Mouse (Mus musculus): ENCODE measurements at regions not wholly inside any gene's neighbourhood (a gene's known extent, or its start where the extent isn't known, plus 50 kb on each side); places are given as distances from the start of the nearest gene placed in this dataset.

GRCm38 (mm10) chr3:144137483-144137882, 67.5 kb downstream of the Lmo4 start:
- DNase-seq (ENCODE audit: low spot score in 2 of 2), result no peak

DNA sequence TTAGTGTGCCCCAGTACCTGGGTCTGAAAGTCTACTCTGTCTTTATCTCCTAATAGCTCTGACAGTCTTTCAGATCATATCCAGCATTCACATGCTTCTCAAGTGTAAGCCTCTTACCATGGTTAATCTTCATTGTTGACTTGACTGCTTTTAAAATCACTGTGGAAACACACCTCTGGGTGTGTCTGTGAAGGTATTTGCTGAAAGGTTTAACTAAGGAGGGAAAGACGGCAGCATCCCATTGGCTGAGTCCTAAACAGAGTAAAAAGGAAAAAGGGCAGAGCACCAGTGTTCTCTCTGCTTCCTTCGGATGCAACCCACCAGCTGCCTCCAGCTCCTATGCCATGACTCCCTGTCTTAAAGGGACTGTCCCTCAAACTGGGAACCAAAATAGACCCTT, 68.6 kb downstream of the Lmo4 start:
- DNase-seq (ENCODE audit: low spot score in 2 of 2), result no peak

DNA sequence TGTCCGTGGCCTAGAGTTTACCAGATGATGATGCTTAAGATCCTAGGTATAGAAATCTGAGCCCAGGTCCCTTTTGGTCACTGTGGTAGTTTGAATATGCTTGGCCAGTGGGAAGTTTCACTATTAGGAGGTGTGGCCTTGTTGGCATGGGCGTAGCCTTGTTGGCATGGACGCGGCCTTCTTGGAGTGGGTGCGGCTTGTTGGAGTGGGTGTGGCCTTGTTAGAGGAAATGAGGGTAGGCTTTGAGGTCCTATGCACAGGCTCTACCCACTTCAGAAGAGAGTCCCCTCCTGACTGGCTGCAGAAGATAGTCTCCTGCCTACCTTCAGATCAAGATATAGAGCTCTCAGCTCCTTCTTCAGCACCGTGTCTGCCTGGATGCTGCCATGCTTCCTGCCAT, 69.4 kb downstream of the Lmo4 start:
- no peak for DNase-seq (ENCODE audit: low spot score in 2 of 2)

- DNase-seq (ENCODE audit: low spot score in 2 of 2), result no peak
Observed at GRCm38 (mm10) chr3:144128042-144128441, 77.0 kb downstream of the Lmo4 start.

- DNase-seq (ENCODE audit: low spot score in 2 of 2), result no peak
Observed at GRCm38 (mm10) chr3:144124353-144124752, 80.7 kb downstream of the Lmo4 start.

GRCm38 (mm10) chr3:144123361-144124072, 81.5 kb downstream of the Lmo4 start:
- no peak for DNase-seq (ENCODE audit: low spot score in 2 of 2)

DNA sequence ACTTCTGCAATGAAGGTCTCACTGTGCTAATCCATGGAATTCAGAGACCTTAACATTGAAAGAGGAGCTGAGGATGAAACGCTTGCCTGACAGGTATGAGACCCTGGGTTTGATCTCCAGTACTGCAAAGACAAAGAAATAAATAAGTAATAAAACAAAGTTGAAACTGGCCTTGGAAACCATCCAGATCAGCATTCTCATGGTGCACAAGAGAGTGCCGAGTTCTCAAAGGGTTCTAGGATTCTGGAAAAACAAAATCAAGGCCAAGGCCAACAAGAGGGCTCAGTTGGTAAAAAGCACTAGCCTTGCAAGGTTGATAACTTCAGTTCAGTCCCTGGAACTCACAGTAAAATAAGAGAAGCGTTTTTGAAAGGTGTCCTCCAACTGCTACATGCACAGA, 85.9 kb downstream of the Lmo4 start:
- DNase-seq (ENCODE audit: low spot score in 2 of 2), result no peak

DNA sequence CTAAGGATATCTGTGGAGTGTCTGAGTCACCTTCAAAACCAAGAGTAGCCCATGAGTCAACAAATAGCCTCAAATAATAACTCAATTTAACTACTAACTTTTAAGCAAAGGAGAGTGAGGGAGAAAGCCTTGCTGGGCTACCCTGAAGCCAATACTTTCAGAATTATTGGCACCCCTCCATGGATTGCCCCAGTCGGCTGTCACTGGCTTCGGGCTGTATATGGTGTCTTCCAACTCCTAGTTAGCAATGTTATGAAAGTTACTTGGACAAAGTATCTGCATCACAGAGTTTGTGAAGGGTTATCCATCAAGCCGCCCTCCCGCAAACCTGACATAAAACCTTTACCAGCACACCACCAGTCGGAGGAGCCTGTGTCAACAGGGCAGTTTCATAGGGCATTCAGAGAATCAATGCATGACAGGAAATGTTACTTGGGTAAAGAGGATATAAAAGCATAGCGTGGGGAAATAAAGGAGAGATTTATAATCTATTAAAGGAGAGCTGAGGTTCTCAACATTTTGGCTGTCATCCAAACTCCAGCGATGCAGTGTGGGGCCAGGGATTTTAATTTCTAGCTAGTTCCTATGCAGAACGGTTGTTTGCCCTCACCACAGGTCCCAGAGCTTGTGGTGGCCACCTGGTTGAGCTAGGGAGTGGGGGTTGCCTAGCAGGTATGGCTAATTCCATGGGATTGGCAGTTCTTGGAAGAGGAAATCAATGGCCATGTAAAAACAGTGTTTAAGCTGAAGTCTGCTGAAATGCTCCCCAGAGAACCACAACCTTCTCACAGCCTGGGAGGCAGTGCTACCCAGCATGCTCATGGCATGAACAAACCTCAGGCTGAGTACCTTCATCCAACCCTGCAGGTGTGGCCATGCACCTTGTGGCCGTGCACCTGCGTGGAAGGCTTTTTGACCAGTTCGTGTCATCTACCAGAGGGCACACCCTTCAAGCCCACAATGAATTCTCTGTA, 91.1 kb downstream of the Lmo4 start:
- no peak for DNase-seq (ENCODE audit: low spot score in 2 of 2)

- no peak for DNase-seq (ENCODE audit: low spot score in 2 of 2)
Observed at GRCm38 (mm10) chr3:144110331-144111080, 94.5 kb downstream of the Lmo4 start.

DNA sequence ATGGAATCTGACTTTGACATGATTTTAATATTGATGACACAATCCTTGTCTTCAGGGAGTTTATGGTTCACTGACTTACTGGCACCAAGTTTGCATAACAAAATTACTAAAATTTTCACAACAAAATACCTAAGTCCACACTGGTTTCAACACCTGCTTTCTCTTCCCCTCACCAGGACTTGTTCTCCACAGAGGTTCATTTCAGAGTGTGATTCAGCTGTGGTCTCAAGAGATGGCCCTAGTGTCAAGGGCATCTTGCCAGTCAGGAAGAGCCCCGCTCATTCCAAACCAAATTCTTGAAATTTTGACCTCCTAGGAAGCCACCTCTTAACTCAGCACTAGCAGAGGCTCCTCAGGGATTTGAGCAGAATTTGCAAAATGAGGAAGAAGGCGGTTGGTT, 95.3 kb downstream of the Lmo4 start:
- no peak for DNase-seq (ENCODE audit: low spot score in 2 of 2)

GRCm38 (mm10) chr3:144108310-144108709, 96.7 kb downstream of the Lmo4 start:
- no peak for DNase-seq (ENCODE audit: low spot score in 2 of 2)

- DNase-seq (ENCODE audit: low spot score in 2 of 2), result no peak
Observed at GRCm38 (mm10) chr3:144107664-144108063, 97.4 kb downstream of the Lmo4 start.

- DNase-seq (ENCODE audit: low spot score in 2 of 2), result no peak
Observed at GRCm38 (mm10) chr3:144104366-144104765, 100.7 kb downstream of the Lmo4 start.

DNA sequence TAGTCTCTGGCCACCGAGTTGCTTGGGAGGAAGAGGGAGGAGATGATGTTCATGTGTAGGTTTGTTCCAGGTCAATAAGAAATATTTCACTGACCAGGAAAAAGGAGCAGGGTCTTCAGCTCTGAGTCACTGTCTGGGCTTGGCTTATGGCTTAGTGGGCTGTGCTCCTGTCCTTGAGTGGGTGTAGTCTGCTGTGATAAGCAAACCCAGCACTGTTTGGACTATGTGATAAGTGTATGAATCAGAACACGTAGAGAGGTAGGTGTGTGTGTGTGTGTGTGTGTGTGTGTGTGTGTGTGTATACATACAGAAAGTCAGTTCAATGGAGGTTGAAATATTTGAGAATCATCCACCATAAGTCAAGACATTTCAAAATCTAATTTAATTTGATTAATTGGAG, 105.6 kb downstream of the Lmo4 start:
- no peak for DNase-seq (ENCODE audit: low spot score in 2 of 2)

DNA sequence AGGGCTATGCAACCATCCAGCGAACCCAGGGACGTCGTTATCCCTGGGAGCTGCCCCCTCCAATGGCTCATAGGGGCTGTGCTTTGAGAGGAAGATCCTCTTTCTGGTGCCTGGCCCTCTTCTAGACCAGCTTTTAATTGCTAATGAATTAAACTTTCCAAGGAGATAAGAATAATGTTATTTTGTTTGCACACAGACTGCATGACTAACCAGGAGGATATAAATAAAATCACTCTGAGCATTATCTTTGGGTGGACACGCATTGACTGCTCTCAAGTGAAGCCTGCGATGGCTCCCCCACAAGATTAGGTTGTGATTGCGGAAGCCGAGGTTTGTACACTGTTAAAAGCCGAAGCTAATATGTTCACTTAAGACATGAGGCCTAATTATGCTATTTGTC, 106.3 kb downstream of the Lmo4 start:
- no peak for DNase-seq (ENCODE audit: low spot score in 2 of 2)

DNA sequence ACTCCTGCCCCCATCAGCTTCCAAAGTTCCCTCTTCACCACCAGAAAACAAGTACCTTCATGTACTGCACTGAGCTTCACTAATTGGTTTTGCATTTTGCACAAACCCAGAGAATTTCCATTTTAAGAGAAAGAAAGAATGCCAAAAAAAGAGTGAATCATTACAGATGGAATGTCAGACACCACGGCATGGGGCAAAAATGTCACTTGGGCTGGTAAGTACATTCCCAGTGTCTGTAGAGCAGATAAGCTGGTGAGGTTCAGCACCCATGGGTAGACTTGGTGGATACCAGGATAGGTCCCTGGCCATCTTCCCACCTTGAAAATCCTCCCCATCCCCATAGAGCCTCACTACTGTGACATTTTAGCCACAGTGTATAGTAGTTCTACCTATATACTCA, 113.8 kb downstream of the Lmo4 start:
- no peak for DNase-seq (ENCODE audit: low spot score in 2 of 2)

- no peak for DNase-seq (ENCODE audit: low spot score in 2 of 2)
Observed at GRCm38 (mm10) chr3:144089790-144090256, 115.2 kb downstream of the Lmo4 start.

- DNase-seq (ENCODE audit: low spot score in 2 of 2), result no peak
Observed at GRCm38 (mm10) chr3:144088261-144088884, 116.6 kb downstream of the Lmo4 start.

- DNase-seq (ENCODE audit: low spot score in 2 of 2), result no peak
Observed at GRCm38 (mm10) chr3:144087771-144088170, 117.2 kb downstream of the Lmo4 start.

- no peak for DNase-seq (ENCODE audit: low spot score in 2 of 2)
Observed at GRCm38 (mm10) chr3:144086176-144086575, 118.8 kb downstream of the Lmo4 start.

DNA sequence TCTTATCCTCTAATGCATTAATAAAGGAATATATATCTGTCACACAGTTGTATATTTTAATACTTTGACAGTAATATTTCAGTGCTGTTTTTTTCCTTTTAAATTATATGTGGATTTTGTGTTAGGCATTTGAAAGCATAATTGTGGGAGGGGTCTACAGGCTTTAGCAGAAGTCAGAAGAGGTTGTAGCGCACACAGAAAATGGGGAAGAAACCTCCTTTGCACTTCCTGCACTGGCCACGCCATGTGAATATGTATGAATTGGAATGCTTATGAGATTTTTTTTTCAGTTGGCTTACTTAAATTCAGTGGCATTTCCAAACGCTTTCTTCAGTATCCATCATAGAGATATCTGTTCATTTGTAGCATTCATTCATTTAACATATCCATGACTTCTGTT, 125.1 kb downstream of the Lmo4 start:
- DNase-seq (ENCODE audit: low spot score in 2 of 2), result no peak
